In genomic region chr2:68301811-68302542, GRCm38 (mm10) we compare ENCODE assay signal across 11 mouse cellular contexts.
DNase-seq lines count a peak whose midpoint lies in the region; ATAC-seq lines count a peak whose summit lies in the region.
"Had no signal": no experiment of that assay in that cellular context is flagged by ENCODE, and none has a peak within 500 bp of the region (broad histone marks: within the 10 kb centered on the region; RNA-seq: fewer than 3 reads in every experiment).

No protein-coding gene starts in this region.

- peak; percentile 13 for DNase-seq in ovary, postnatal 36 days (ENCODE audit: low spot score)
- DNase-seq in ovary, postnatal 10 days (ENCODE audit: low spot score), result no peak
- DNase-seq in left cerebral cortex, adult 18-20 months (ENCODE audit: low spot score in 2 of 2), result peak; percentile 61 to 67
- no peak for DNase-seq in limb, embryonic 10.5 days (ENCODE audit: low spot score)
- no peak for DNase-seq in thymus, postnatal 25 days
- DNase-seq: cerebellum, adult 8-10 months; kidney, adult 11 months; thymus, adult 2 months had no signal

- no peaks in the 10 kb centered on the region for H3K27me3 ChIP-seq in forebrain, embryonic 16.5 days (replicated peaks; ENCODE audit: control insufficient read depth, insufficient read depth, low read length)
- no peaks in the 10 kb centered on the region for H3K27me3 ChIP-seq in stomach, embryonic 16.5 days (ENCODE audit: control insufficient read depth, insufficient read depth, low read length)
- H3K27me3 ChIP-seq in limb, embryonic 10.5 days (ENCODE audit: low read depth, poor library complexity, severe bottlenecking), result no peaks in the 10 kb centered on the region

- no peak overlapping the region for H3K4me3 ChIP-seq in forebrain, embryonic 16.5 days (replicated peaks; ENCODE audit: low read length)
- no peak overlapping the region for H3K4me3 ChIP-seq in stomach, embryonic 16.5 days (replicated peaks; ENCODE audit: low read length)
- no peak overlapping the region for H3K4me3 ChIP-seq in limb, embryonic 10.5 days

- peak; percentile 75 for ATAC-seq in forebrain, embryonic 16.5 days
- peak; percentile 40; the same call in 1 of the 2 replicates for ATAC-seq in stomach, embryonic 16.5 days (ENCODE audit: insufficient read depth, low FRiP score)

- no peaks in the 10 kb centered on the region; the same call in 1 of the 2 replicates for H3K36me3 ChIP-seq in forebrain, embryonic 16.5 days (ENCODE audit: control insufficient read depth, insufficient read depth)
- peaks cover 14% of the 10 kb centered on the region for H3K36me3 ChIP-seq in stomach, embryonic 16.5 days (ENCODE audit: control insufficient read depth, insufficient read depth, low read length)
- peaks cover 42% of the 10 kb centered on the region for H3K36me3 ChIP-seq in limb, embryonic 10.5 days

- H3K4me1 ChIP-seq in forebrain, embryonic 16.5 days (replicated peaks; ENCODE audit: control insufficient read depth, insufficient read depth, low read length), result peaks cover 8% of the 10 kb centered on the region
- peaks cover 6% of the 10 kb centered on the region; the same call in 1 of the 2 replicates for H3K4me1 ChIP-seq in stomach, embryonic 16.5 days (ENCODE audit: control insufficient read depth, insufficient read depth, low read length)
- H3K4me1 ChIP-seq in limb, embryonic 10.5 days, result peaks cover 13% of the 10 kb centered on the region; the same call in 1 of the 2 replicates

- no peaks in the 10 kb centered on the region for H3K9me3 ChIP-seq in forebrain, embryonic 16.5 days (ENCODE audit: control insufficient read depth, low read length)
- H3K9me3 ChIP-seq in stomach, embryonic 16.5 days (replicated peaks; ENCODE audit: control insufficient read depth, low read length), result no peaks in the 10 kb centered on the region
- H3K9me3 ChIP-seq in limb, embryonic 10.5 days (replicated peaks), result no peaks in the 10 kb centered on the region

- no peak overlapping the region for H3K9ac ChIP-seq in forebrain, embryonic 16.5 days (replicated peaks; ENCODE audit: low read depth, low read length)
- H3K9ac ChIP-seq in stomach, embryonic 16.5 days (ENCODE audit: low read length), result no peak overlapping the region
- H3K9ac ChIP-seq: liver, embryonic 14.5 days had no signal

- H3K4me2 ChIP-seq in forebrain, embryonic 16.5 days (ENCODE audit: low read length), result no peak overlapping the region
- H3K4me2 ChIP-seq in stomach, embryonic 16.5 days (ENCODE audit: low read depth, low read length), result no peak overlapping the region

- WGBS in forebrain, embryonic 16.5 days, result 9% methylated on average over 4 of the region's 4 CpGs
- WGBS in stomach, embryonic 16.5 days, result 43% methylated on average over 4 of the region's 4 CpGs
- WGBS in limb, embryonic 10.5 days, result 87% methylated on average over 4 of the region's 4 CpGs

- H3K27ac ChIP-seq in forebrain, embryonic 16.5 days (ENCODE audit: low read length), result no peak overlapping the region
- H3K27ac ChIP-seq in stomach, embryonic 16.5 days (ENCODE audit: low read length), result no peak overlapping the region
- H3K27ac ChIP-seq in limb, embryonic 10.5 days, result no peak overlapping the region
- H3K27ac ChIP-seq: liver, embryonic 14.5 days had no signal

Comparison
In these comparisons a context has a peak if more than half of its experiments do, and no peak if none do; other contexts are left out.
1. DNase-seq: peak in ovary, postnatal 36 days (single experiment) and left cerebral cortex, adult 18-20 months (2 of 2); none in ovary, postnatal 10 days (single experiment), limb, embryonic 10.5 days (single experiment) and thymus, postnatal 25 days (single experiment).